Mouse (Mus musculus) cerebellum, postnatal 36 days (tissue): ENCODE data around the gene Btbd9.

ENCODE experiments used
- DNase-seq, 2 experiments: peaks; one replicate each; pipeline ENCODE4 v3.0.0; 2021 to 2022; ENCODE audit warnings: mixed read lengths in 2 of 2

The Btbd9 gene

GRCm38 (mm10) chr17:30328924-30329323, 247.4 kb downstream of the Btbd9 start:
- no peak for DNase-seq

GRCm38 (mm10) chr17:30326906-30327305, 249.4 kb downstream of the Btbd9 start:
- DNase-seq, result no peak

GRCm38 (mm10) chr17:30320301-30320700, 256.0 kb downstream of the Btbd9 start:
- DNase-seq, result no peak

- DNase-seq, result no peak
Observed at GRCm38 (mm10) chr17:30312688-30313087, 263.6 kb downstream of the Btbd9 start.

GRCm38 (mm10) chr17:30309627-30310026, 266.7 kb downstream of the Btbd9 start:
- no peak for DNase-seq

- DNase-seq, result no peak
Observed at GRCm38 (mm10) chr17:30308889-30309288, 267.4 kb downstream of the Btbd9 start.

GRCm38 (mm10) chr17:30308317-30308716, 268.0 kb downstream of the Btbd9 start:
- DNase-seq, result no peak

GRCm38 (mm10) chr17:30307168-30307567, 269.1 kb downstream of the Btbd9 start:
- no peak for DNase-seq

GRCm38 (mm10) chr17:30304766-30305165, 271.5 kb downstream of the Btbd9 start:
- DNase-seq, result no peak

- no peak for DNase-seq
Observed at GRCm38 (mm10) chr17:30301338-30301737, 274.9 kb downstream of the Btbd9 start.

GRCm38 (mm10) chr17:30297432-30297831, 278.9 kb downstream of the Btbd9 start:
- no peak for DNase-seq

- DNase-seq, result no peak
Observed at GRCm38 (mm10) chr17:30296069-30296468, 280.2 kb downstream of the Btbd9 start.

GRCm38 (mm10) chr17:30292666-30293065, 283.6 kb downstream of the Btbd9 start:
- no peak for DNase-seq

GRCm38 (mm10) chr17:30285641-30286040, 290.6 kb downstream of the Btbd9 start:
- DNase-seq, result no peak

GRCm38 (mm10) chr17:30283460-30284050, 292.7 kb downstream of the Btbd9 start:
- DNase-seq, result no peak

- DNase-seq, result peak; percentile 59 to 71
Observed at GRCm38 (mm10) chr17:30283001-30283400, 293.3 kb downstream of the Btbd9 start.

GRCm38 (mm10) chr17:30280323-30281118, 295.8 kb downstream of the Btbd9 start:
- no peak for DNase-seq

GRCm38 (mm10) chr17:30279684-30280083, 296.6 kb downstream of the Btbd9 start:
- DNase-seq, result no peak

GRCm38 (mm10) chr17:30278596-30279378, 297.5 kb downstream of the Btbd9 start:
- DNase-seq, result no peak

GRCm38 (mm10) chr17:30276477-30276876, 299.8 kb downstream of the Btbd9 start:
- DNase-seq, result no peak

GRCm38 (mm10) chr17:30272769-30273168, 303.5 kb downstream of the Btbd9 start:
- DNase-seq, result peak; percentile 67 to 76

- DNase-seq, result no peak
Observed at GRCm38 (mm10) chr17:30269136-30270063, 306.9 kb downstream of the Btbd9 start.
